Mouse (Mus musculus) spleen, adult 2 months (tissue): ENCODE measurements around the gene Rbm6.

ENCODE experiments used
- CTCF ChIP-seq: fragments of 200-500 bp; IDR thresholded peaks from 2 replicates; pipeline ENCODE4 v1.5.1; 2011; ENCODE audit warnings: mild to moderate bottlenecking, inconsistent platforms; ENCODE audit not compliant: insufficient read depth, insufficient read length, insufficient replicate concordance; ENCODE audit errors: extremely low read depth
- POLR2A ChIP-seq: fragments of 200-500 bp; IDR thresholded peaks from 2 replicates; pipeline ENCODE4 v1.6.1; 2011; ENCODE audit warnings: low read depth, low read length, inconsistent platforms

GRCm38 (mm10) chr9:107914764-107915420, 41.9 kb upstream of the Rbm6 start:
- TF ChIP-seq CTCF (no peak), POLR2A (no peak)
